Mouse (Mus musculus) hindbrain, embryonic 11.5 days (tissue): ENCODE data around the gene Syce3. TPM values are rescaled to one million over a fixed set of nuclear protein-coding genes. Genes with fewer than 3 reads are reported as not detected.

Source experiments
- polyA plus RNA-seq: library from polyadenylated mRNA; unstranded; fragments of >200 nt; fragmentation: Nextera tagmentation; extraction: Ambion mirVana; gene quantifications from 2 replicates; pipeline ENCODE4 v1.2.1, GENCODE M21; 2014

Syce3 gene
- polyA plus RNA-seq, 1 experiment from 2014 or later, result not detected

Other genes starting within 250 kb of the Syce3 start
- 97.4 and 104 TPM in 2 replicates for gene Plxnb2, start 229.7 kb downstream of the Syce3 start, polyA plus RNA-seq
- gene Dennd6b, start 214.0 kb downstream of the Syce3 start, polyA plus RNA-seq, result 28.3 and 31.2 TPM in 2 replicates
- gene Ppp6r2, start 198.9 kb downstream of the Syce3 start, polyA plus RNA-seq, result 42.1 and 46.0 TPM in 2 replicates
- 57.4 and 66.4 TPM in 2 replicates for gene Sbf1, start 95.2 kb downstream of the Syce3 start, polyA plus RNA-seq
- 0.12 TPM in 1 of 2 replicates, not detected in the other for gene Adm2, start 87.8 kb downstream of the Syce3 start, polyA plus RNA-seq
- not detected in 2 replicates for gene Miox, start 76.1 kb downstream of the Syce3 start, polyA plus RNA-seq
- 25.4 and 26.8 TPM in 2 replicates for gene Lmf2, start 54.8 kb downstream of the Syce3 start, polyA plus RNA-seq
- 133 and 140 TPM in 2 replicates for gene Ncaph2, start 54.8 kb downstream of the Syce3 start, polyA plus RNA-seq
- gene Sco2, start 36.7 kb downstream of the Syce3 start, polyA plus RNA-seq, result 7.4 and 7.9 TPM in 2 replicates
- gene Tymp, start 33.5 kb downstream of the Syce3 start, polyA plus RNA-seq, result 1.4 and 1.7 TPM in 2 replicates
- 1.7 and 2.6 TPM in 2 replicates for gene Odf3b, start 31.2 kb downstream of the Syce3 start, polyA plus RNA-seq
- gene Klhdc7b, start 25.6 kb downstream of the Syce3 start, polyA plus RNA-seq, result not detected in 2 replicates
- gene Cpt1b, start 15.4 kb upstream of the Syce3 start, polyA plus RNA-seq, result 0.73 and 0.93 TPM in 2 replicates
- gene C730034F03Rik, start 19.1 kb upstream of the Syce3 start, polyA plus RNA-seq, result 2.6 and 4.0 TPM in 2 replicates
- gene Gm44502, start 19.2 kb upstream of the Syce3 start, polyA plus RNA-seq, result not detected in 2 replicates
- 54.7 and 63.4 TPM in 2 replicates for gene Chkb, start 19.4 kb upstream of the Syce3 start, polyA plus RNA-seq
- 22.4 and 24.1 TPM in 2 replicates for gene Mapk8ip2, start 43.4 kb upstream of the Syce3 start, polyA plus RNA-seq
- gene Arsa, start 66.9 kb upstream of the Syce3 start, polyA plus RNA-seq, result 10.0 and 10.4 TPM in 2 replicates
- gene Shank3, start 89.1 kb upstream of the Syce3 start, polyA plus RNA-seq, result 2.8 and 3.5 TPM in 2 replicates
- 0.39 and 0.76 TPM in 2 replicates for gene Acr, start 157.8 kb upstream of the Syce3 start, polyA plus RNA-seq
- gene Rabl2, start 181.4 kb upstream of the Syce3 start, polyA plus RNA-seq, result 85.3 and 91.0 TPM in 2 replicates